Mouse (Mus musculus): ENCODE results near the gene Saa4. TPM values are rescaled to one million over a fixed set of nuclear protein-coding genes. Genes with fewer than 3 reads are reported as not detected.

Saa4 gene
- polyA plus RNA-seq, 1 experiment from 2014 or later = not detected

- WGBS = 95% methylated on average over 6 of the region's 6 CpGs
- Histone ChIP-seq H3K4me1 (ENCODE audit: control insufficient read depth, insufficient read depth, low read length) (no peaks in the 10 kb centered on the region), H3K4me2 (ENCODE audit: low read length) (no peak overlapping the region), H3K27ac (replicated peaks; ENCODE audit: low read depth, low read length) (no peak overlapping the region), H3K9ac (replicated peaks; ENCODE audit: low read length) (no peak overlapping the region), H3K9me3 (ENCODE audit: control insufficient read depth, low read length) (no peaks in the 10 kb centered on the region), H3K4me3 (replicated peaks; ENCODE audit: low read depth, low read length) (no peak overlapping the region), H3K36me3 (ENCODE audit: control insufficient read depth, insufficient read depth, low read length) (no peaks in the 10 kb centered on the region), H3K27me3 (ENCODE audit: control insufficient read depth, insufficient read depth, low read length) (no peaks in the 10 kb centered on the region)
- no peak for DNase-seq
- no peak for ATAC-seq (ENCODE audit: low FRiP score, low TSS enrichment)
Measured at GRCm38 (mm10) chr7:46723354-46723753, 9.0 kb downstream of the Saa4 start.

- 76% methylated on average over 9 of the region's 9 CpGs for WGBS
- Histone ChIP-seq H3K9ac (replicated peaks; ENCODE audit: low read length) (no peak overlapping the region), H3K36me3 (ENCODE audit: control insufficient read depth, insufficient read depth, low read length) (no peaks in the 10 kb centered on the region), H3K4me1 (ENCODE audit: control insufficient read depth, insufficient read depth, low read length) (no peaks in the 10 kb centered on the region), H3K9me3 (ENCODE audit: control insufficient read depth, low read length) (no peaks in the 10 kb centered on the region), H3K4me2 (ENCODE audit: low read length) (no peak overlapping the region), H3K27ac (replicated peaks; ENCODE audit: low read depth, low read length) (no peak overlapping the region), H3K27me3 (ENCODE audit: control insufficient read depth, insufficient read depth, low read length) (no peaks in the 10 kb centered on the region), H3K4me3 (replicated peaks; ENCODE audit: low read depth, low read length) (no peak overlapping the region)
- no peak for ATAC-seq (ENCODE audit: low FRiP score, low TSS enrichment)
- no peak for DNase-seq
Measured at GRCm38 (mm10) chr7:46720460-46720859, 11.9 kb downstream of the Saa4 start.

- no peak overlapping the region for H3K27ac ChIP-seq (replicated peaks; ENCODE audit: low read depth, low read length)
- no peak overlapping the region for H3K4me3 ChIP-seq (replicated peaks; ENCODE audit: low read depth, low read length)
- H3K27me3 ChIP-seq (ENCODE audit: control insufficient read depth, insufficient read depth, low read length) = no peaks in the 10 kb centered on the region
- no peak overlapping the region for H3K9ac ChIP-seq (replicated peaks; ENCODE audit: low read length)
- ATAC-seq (ENCODE audit: low FRiP score, low TSS enrichment) (no peak), DNase-seq (no peak)
- H3K36me3 ChIP-seq (ENCODE audit: control insufficient read depth, insufficient read depth, low read length) = no peaks in the 10 kb centered on the region
- WGBS = 82% methylated on average over 7 of the region's 7 CpGs
- H3K4me1 ChIP-seq (ENCODE audit: control insufficient read depth, insufficient read depth, low read length) = no peaks in the 10 kb centered on the region
- H3K4me2 ChIP-seq (ENCODE audit: low read length) = no peak overlapping the region
- H3K9me3 ChIP-seq (ENCODE audit: control insufficient read depth, low read length) = no peaks in the 10 kb centered on the region
Measured at GRCm38 (mm10) chr7:46719526-46719925, 12.9 kb downstream of the Saa4 start.

- no peak for DNase-seq
- no peak overlapping the region for H3K27ac ChIP-seq (replicated peaks; ENCODE audit: low read depth, low read length)
- ATAC-seq (ENCODE audit: low FRiP score, low TSS enrichment) = no peak
Measured at GRCm38 (mm10) chr7:46718591-46719270, 13.7 kb downstream of the Saa4 start.

GRCm38 (mm10) chr7:46716897-46717296 lies 15.5 kb downstream of the Saa4 start:
- no peak for DNase-seq
- 73% methylated on average over 5 of the region's 5 CpGs for WGBS

More at GRCm38 (mm10) chr7:46718591-46719270, 13.7 kb downstream of the Saa4 start:
- Histone ChIP-seq H3K27me3 (ENCODE audit: control insufficient read depth, insufficient read depth, low read length) (no peaks in the 10 kb centered on the region), H3K4me2 (ENCODE audit: low read length) (no peak overlapping the region), H3K4me1 (ENCODE audit: control insufficient read depth, insufficient read depth, low read length) (no peaks in the 10 kb centered on the region), H3K9ac (replicated peaks; ENCODE audit: low read length) (no peak overlapping the region), H3K9me3 (ENCODE audit: control insufficient read depth, low read length) (no peaks in the 10 kb centered on the region), H3K4me3 (replicated peaks; ENCODE audit: low read depth, low read length) (no peak overlapping the region), H3K36me3 (ENCODE audit: control insufficient read depth, insufficient read depth, low read length) (no peaks in the 10 kb centered on the region)
- 79% methylated on average over 7 of the region's 7 CpGs for WGBS

GRCm38 (mm10) chr7:46715600-46715999 lies 16.8 kb downstream of the Saa4 start, which contains the start of gene Saa3:
TSS of gene Saa3 (minus strand) at chr7:46715700.
- Histone ChIP-seq H3K4me1 (ENCODE audit: control insufficient read depth, insufficient read depth, low read length) (no peaks in the 10 kb centered on the region), H3K9me3 (ENCODE audit: control insufficient read depth, low read length) (no peaks in the 10 kb centered on the region), H3K9ac (replicated peaks; ENCODE audit: low read length) (no peak within 1 kb of the TSS), H3K36me3 (ENCODE audit: control insufficient read depth, insufficient read depth, low read length) (no peaks in the 10 kb centered on the region), H3K4me3 (replicated peaks; ENCODE audit: low read depth, low read length) (no peak within 1 kb of the TSS), H3K4me2 (ENCODE audit: low read length) (no peak within 1 kb of the TSS), H3K27ac (replicated peaks; ENCODE audit: low read depth, low read length) (no peak within 1 kb of the TSS), H3K27me3 (ENCODE audit: control insufficient read depth, insufficient read depth, low read length) (no peaks in the 10 kb centered on the region)
- WGBS = 92% methylated on average over 5 of the region's 5 CpGs
- ATAC-seq (ENCODE audit: low FRiP score, low TSS enrichment) (no peak), DNase-seq (no peak)

More at GRCm38 (mm10) chr7:46716897-46717296, 15.5 kb downstream of the Saa4 start:
- ATAC-seq (ENCODE audit: low FRiP score, low TSS enrichment) = no peak
- Histone ChIP-seq H3K4me2 (ENCODE audit: low read length) (no peak overlapping the region), H3K4me1 (ENCODE audit: control insufficient read depth, insufficient read depth, low read length) (no peaks in the 10 kb centered on the region), H3K36me3 (ENCODE audit: control insufficient read depth, insufficient read depth, low read length) (no peaks in the 10 kb centered on the region), H3K27ac (replicated peaks; ENCODE audit: low read depth, low read length) (no peak overlapping the region), H3K9me3 (ENCODE audit: control insufficient read depth, low read length) (no peaks in the 10 kb centered on the region), H3K9ac (replicated peaks; ENCODE audit: low read length) (no peak overlapping the region), H3K27me3 (ENCODE audit: control insufficient read depth, insufficient read depth, low read length) (no peaks in the 10 kb centered on the region), H3K4me3 (replicated peaks; ENCODE audit: low read depth, low read length) (no peak overlapping the region)

- H3K4me2 ChIP-seq (ENCODE audit: low read length) = no peak overlapping the region
- H3K9ac ChIP-seq (replicated peaks; ENCODE audit: low read length) = no peak overlapping the region
- 29% methylated on average over 6 of the region's 6 CpGs for WGBS
- DNase-seq = peak; percentile 70
- H3K27ac ChIP-seq (replicated peaks; ENCODE audit: low read depth, low read length) = no peak overlapping the region
- H3K27me3 ChIP-seq (ENCODE audit: control insufficient read depth, insufficient read depth, low read length) = no peaks in the 10 kb centered on the region
- no peaks in the 10 kb centered on the region for H3K36me3 ChIP-seq (ENCODE audit: control insufficient read depth, insufficient read depth, low read length)
- no peaks in the 10 kb centered on the region for H3K9me3 ChIP-seq (ENCODE audit: control insufficient read depth, low read length)
- no peak for ATAC-seq (ENCODE audit: low FRiP score, low TSS enrichment)
- no peak overlapping the region for H3K4me3 ChIP-seq (replicated peaks; ENCODE audit: low read depth, low read length)
- peaks cover 3% of the 10 kb centered on the region for H3K4me1 ChIP-seq (ENCODE audit: control insufficient read depth, insufficient read depth, low read length)
Measured at GRCm38 (mm10) chr7:46714518-46714917, 17.9 kb downstream of the Saa4 start.

GRCm38 (mm10) chr7:46712250-46712649 lies 20.2 kb downstream of the Saa4 start:
- DNase-seq (no peak), ATAC-seq (ENCODE audit: low FRiP score, low TSS enrichment) (no peak)
- Histone ChIP-seq H3K27me3 (ENCODE audit: control insufficient read depth, insufficient read depth, low read length) (no peaks in the 10 kb centered on the region), H3K27ac (replicated peaks; ENCODE audit: low read depth, low read length) (no peak overlapping the region), H3K4me3 (replicated peaks; ENCODE audit: low read depth, low read length) (no peak overlapping the region), H3K36me3 (ENCODE audit: control insufficient read depth, insufficient read depth, low read length) (0 out of 2 replicates have a peak, but pooled peaks cover 7% of the 10 kb centered on the region), H3K4me1 (ENCODE audit: control insufficient read depth, insufficient read depth, low read length) (peaks cover 6% of the 10 kb centered on the region), H3K9me3 (ENCODE audit: control insufficient read depth, low read length) (no peaks in the 10 kb centered on the region), H3K9ac (replicated peaks; ENCODE audit: low read length) (no peak overlapping the region), H3K4me2 (ENCODE audit: low read length) (no peak overlapping the region)
- 79% methylated on average over 6 of the region's 6 CpGs for WGBS

GRCm38 (mm10) chr7:46710390-46710844 lies 22.0 kb downstream of the Saa4 start, which contains the start of gene Saal1:
TSS of gene Saal1 (minus strand) at chr7:46710680.
- peak within 1 kb of the TSS; percentile 62 for H3K4me2 ChIP-seq (ENCODE audit: low read length)
- H3K4me3 ChIP-seq (replicated peaks; ENCODE audit: low read depth, low read length) = peak within 1 kb of the TSS; percentile 75
- peak; percentile 94 for ATAC-seq (ENCODE audit: low FRiP score, low TSS enrichment)
- H3K9ac ChIP-seq (replicated peaks; ENCODE audit: low read length) = peak within 1 kb of the TSS; percentile 84
- H3K27me3 ChIP-seq (ENCODE audit: control insufficient read depth, insufficient read depth, low read length) = no peaks in the 10 kb centered on the region
- peaks cover 24% of the 10 kb centered on the region for H3K36me3 ChIP-seq (ENCODE audit: control insufficient read depth, insufficient read depth, low read length)
- no peaks in the 10 kb centered on the region for H3K9me3 ChIP-seq (ENCODE audit: control insufficient read depth, low read length)
- peak; percentile 97 for DNase-seq
- 0% methylated on average over 38 of the region's 38 CpGs for WGBS
- H3K4me1 ChIP-seq (ENCODE audit: control insufficient read depth, insufficient read depth, low read length) = peaks cover 6% of the 10 kb centered on the region
- peak within 1 kb of the TSS; percentile 83 for H3K27ac ChIP-seq (replicated peaks; ENCODE audit: low read depth, low read length)

Measured in midbrain, embryonic 14.5 days (tissue).